Comparison of ENCODE assay signal across 26 mouse cellular contexts in genomic region chr10:53765471-53765870, GRCm38 (mm10). TPM values are rescaled to one million over a fixed set of nuclear protein-coding genes. Genes with fewer than 3 reads are reported as not detected.
A peak's percentile ranks its signal among the peaks of the same experiment; 100 is the strongest.
DNase-seq lines count a peak whose midpoint lies in the region; ATAC-seq and TF ChIP-seq lines count a peak whose summit lies in the region.
"Had no signal": no experiment of that assay in that cellular context is flagged by ENCODE, and none has a peak within 500 bp of the region (broad histone marks: within the 10 kb centered on the region; RNA-seq: fewer than 3 reads in every experiment).

No protein-coding gene starts in this region.

- H3K4me1 ChIP-seq in lung, postnatal 0 days (ENCODE audit: insufficient read depth, low read depth, low read length) = no peaks in the 10 kb centered on the region
- H3K4me1 ChIP-seq: embryonic facial prominence, embryonic 13.5 days; embryonic facial prominence, embryonic 15.5 days; forebrain, embryonic 10.5 days; forebrain, embryonic 12.5 days had no signal

- no peak overlapping the region for H3K9ac ChIP-seq in lung, postnatal 0 days (replicated peaks; ENCODE audit: low read depth)
- H3K9ac ChIP-seq: embryonic facial prominence, embryonic 13.5 days; embryonic facial prominence, embryonic 15.5 days; forebrain, embryonic 12.5 days had no signal

- WGBS in lung, postnatal 0 days = 69% methylated on average over 4 of the region's 4 CpGs

- peak; percentile 51 for DNase-seq in 3T3-L1 (ENCODE audit: low read depth, low spot score)
- peak; percentile 75 for DNase-seq in Muller cell, postnatal 12 days (ENCODE audit: inconsistent ontology term)
- DNase-seq in brain, adult 2 months (ENCODE audit: low read depth, low spot score) = peak; percentile 31
- DNase-seq in lung, postnatal 0 days (ENCODE audit: low spot score) = no peak
- DNase-seq: adrenal gland, adult 8-10 months; adrenal gland, postnatal 14 days; adrenal gland, postnatal 36 days; cerebellum, adult 11 months; cerebellum, adult 18-20 months; cerebellum, adult 8-10 months; cerebellum, adult 9-11 months; cerebellum, postnatal 14 days; cerebellum, postnatal 36 days; embryo, embryonic 11 days had no signal

- no peaks in the 10 kb centered on the region for H3K27me3 ChIP-seq in lung, postnatal 0 days (replicated peaks; ENCODE audit: insufficient read depth, low read length)
- H3K27me3 ChIP-seq: embryonic facial prominence, embryonic 13.5 days; embryonic facial prominence, embryonic 15.5 days; forebrain, embryonic 12.5 days; Patski had no signal

- no peak for TF ChIP-seq CTCF in lung, postnatal 0 days (IDR thresholded peaks at IDR 0.05)

- no peak overlapping the region for H3K27ac ChIP-seq in lung, postnatal 0 days (ENCODE audit: low read length)
- H3K27ac ChIP-seq: embryonic facial prominence, embryonic 13.5 days; embryonic facial prominence, embryonic 15.5 days; forebrain, embryonic 10.5 days; forebrain, embryonic 12.5 days had no signal

- no peaks in the 10 kb centered on the region for H3K36me3 ChIP-seq in lung, postnatal 0 days (ENCODE audit: insufficient read depth, low read length)
- H3K36me3 ChIP-seq: embryonic facial prominence, embryonic 13.5 days; embryonic facial prominence, embryonic 15.5 days; forebrain, embryonic 10.5 days; forebrain, embryonic 12.5 days; G1E had no signal

- no peak for ATAC-seq in monocyte, adult 5-6 weeks (replicated peaks; ENCODE audit: insufficient number of reproducible peaks, low FRiP score, low TSS enrichment, poor library complexity, severe bottlenecking)
- ATAC-seq in lung, postnatal 0 days = no peak
- ATAC-seq: activated CD4-positive, CD25-positive, alpha-beta regulatory T cell, adult 4 months; forebrain, embryonic 14.5 days; forebrain, embryonic 16.5 days; Patski had no signal

- no peak for TF ChIP-seq EP300 in lung, postnatal 0 days (IDR thresholded peaks at IDR 0.05)

- no peak overlapping the region for H3K4me2 ChIP-seq in lung, postnatal 0 days (replicated peaks; ENCODE audit: low read depth, low read length)
- H3K4me2 ChIP-seq: embryonic facial prominence, embryonic 13.5 days; embryonic facial prominence, embryonic 15.5 days; forebrain, embryonic 12.5 days had no signal

- H3K9me3 ChIP-seq in lung, postnatal 0 days (ENCODE audit: low read length) = no peaks in the 10 kb centered on the region
- H3K9me3 ChIP-seq: embryonic facial prominence, embryonic 13.5 days; embryonic facial prominence, embryonic 15.5 days; forebrain, embryonic 10.5 days; forebrain, embryonic 12.5 days had no signal

- H3K4me3 ChIP-seq in lung, postnatal 0 days (ENCODE audit: low read depth, low read length) = no peak overlapping the region
- H3K4me3 ChIP-seq: embryonic facial prominence, embryonic 13.5 days; embryonic facial prominence, embryonic 15.5 days; erythroblast, embryonic 14.5 days; forebrain, embryonic 10.5 days; forebrain, embryonic 12.5 days had no signal

RNA-seq across cellular contexts. Expression of gene Fam184a, which starts 14.5 kb away (rescaled TPM):
- total RNA-seq in monocyte, adult 5-6 weeks (2017) = 3.4 to 14.7 TPM (median 7.1 TPM) in 3 replicates
- 6.4 TPM in 2 replicates for polyA plus RNA-seq in lung, postnatal 0 days (2015; fragmentation: Nextera tagmentation; extraction: Ambion mirVana)
- total RNA-seq: G1E had no signal
- polyA plus RNA-seq: activated CD4-positive, CD25-positive, alpha-beta regulatory T cell, adult 4 months; C2C12; erythroblast, embryonic 14.5 days; G1E had no signal
